Mouse (Mus musculus) MEL (cell line): ENCODE results near the gene 4932415D10Rik. TPM values are rescaled to one million over a fixed set of nuclear protein-coding genes. Genes with fewer than 3 reads are reported as not detected.

ENCODE experiments used
- DNase-seq: peaks from one replicate; pipeline ENCODE4 v3.0.0; 2011; ENCODE audit warnings: low read depth, low spot score
- H3K27ac ChIP-seq: 2 replicates; pipeline ENCODE4 v1.5.1; 2012; ENCODE audit warnings: low read depth, mild to moderate bottlenecking, control low read depth, low read length, moderate library complexity; ENCODE audit not compliant: control insufficient read depth
- H3K27me3 ChIP-seq, 2 experiments: fragments of 150-350 bp in 1 of 2; sonication (generic) in 1 of 2; 2 replicates each; pipeline ENCODE4 v1.6.1; 2012; ENCODE audit warnings: low read length in 2 of 2, mild to moderate bottlenecking in 2 of 2, improper control_type of control experiment in 1 of 2, moderate library complexity in 1 of 2; ENCODE audit not compliant: insufficient read depth in 2 of 2, control insufficient read depth in 1 of 2
- H3K36me3 ChIP-seq, 2 experiments: 2 replicates each; pipeline ENCODE4 v1.6.1; 2012 to 2014; ENCODE audit warnings: low read length in 2 of 2, improper control_type of control experiment in 1 of 2, inconsistent platforms in 1 of 2, mild to moderate bottlenecking in 1 of 2; ENCODE audit not compliant: insufficient read depth in 2 of 2, control insufficient read depth in 1 of 2
- H3K4me1 ChIP-seq, 2 experiments: fragments of 150-350 bp in 1 of 2; sonication (generic) in 1 of 2; 2 replicates each; pipeline ENCODE4 v1.6.1; 2012; ENCODE audit warnings: low read length in 2 of 2, improper control_type of control experiment in 1 of 2, mild to moderate bottlenecking in 1 of 2; ENCODE audit not compliant: insufficient read depth in 2 of 2, control insufficient read depth in 1 of 2
- H3K4me3 ChIP-seq, 2 experiments: fragments of 150-350 bp in 1 of 2; sonication (generic) in 1 of 2; 2 replicates each; pipeline ENCODE4 v1.5.1; 2012; ENCODE audit warnings: low read depth in 2 of 2, low read length in 2 of 2, mild to moderate bottlenecking in 2 of 2, moderate library complexity in 2 of 2, control low read depth in 1 of 2, improper control_type of control experiment in 1 of 2; ENCODE audit not compliant: control insufficient read depth in 1 of 2, insufficient read depth in 1 of 2
- H3K79me2 ChIP-seq: 2 replicates; pipeline ENCODE4 v1.6.1; 2012; ENCODE audit warnings: mild to moderate bottlenecking, low read length, moderate library complexity; ENCODE audit not compliant: control insufficient read depth, poor library complexity, insufficient read depth
- H3K9ac ChIP-seq: 2 replicates; pipeline ENCODE4 v1.6.1; 2012; ENCODE audit warnings: low read depth, mild to moderate bottlenecking, control low read depth, low read length, moderate library complexity; ENCODE audit not compliant: control insufficient read depth, poor library complexity, severe bottlenecking
- H3K9me3 ChIP-seq: fragments of 150-350 bp; sonication (generic); replicated peaks from 2 replicates; pipeline ENCODE4 v1.6.1; 2012; ENCODE audit warnings: mild to moderate bottlenecking, low read length, improper control_type of control experiment, moderate library complexity; ENCODE audit not compliant: insufficient read depth
- CHD2 ChIP-seq: IDR thresholded peaks from 2 replicates; pipeline ENCODE4 v1.6.1; 2011; ENCODE audit warnings: low read length, improper control_type of control experiment
- GATA1 ChIP-seq: IDR thresholded peaks from 2 replicates; pipeline ENCODE4 v1.6.1; 2011; ENCODE audit warnings: low read depth, low read length, improper control_type of control experiment
- HCFC1 ChIP-seq: IDR thresholded peaks from 2 replicates; pipeline ENCODE4 v1.6.1; 2012; ENCODE audit warnings: low read depth, mild to moderate bottlenecking, inconsistent platforms, low read length, improper control_type of control experiment, moderate library complexity
- JUND ChIP-seq: IDR thresholded peaks from 2 replicates; pipeline ENCODE4 v1.6.1; 2011; ENCODE audit warnings: low read depth, mild to moderate bottlenecking, improper control_type of control experiment, low read length
- KAT2A ChIP-seq: conservative IDR thresholded peaks from 2 replicates; pipeline ENCODE4 v1.6.1; 2012; ENCODE audit warnings: low read depth, low read length, improper control_type of control experiment, inconsistent platforms
- MAX ChIP-seq: IDR thresholded peaks from 2 replicates; pipeline ENCODE4 v1.6.1; 2011; ENCODE audit warnings: low read length, improper control_type of control experiment
- MAZ ChIP-seq: IDR thresholded peaks from 2 replicates; pipeline ENCODE4 v1.6.1; 2012; ENCODE audit warnings: low read depth, mild to moderate bottlenecking, inconsistent platforms, low read length, improper control_type of control experiment
- MEF2A ChIP-seq: IDR thresholded peaks from 2 replicates; pipeline ENCODE4 v1.6.1; 2014; ENCODE audit warnings: low read depth, mild to moderate bottlenecking, inconsistent platforms, low read length, improper control_type of control experiment; ENCODE audit not compliant: poor library complexity, insufficient replicate concordance, severe bottlenecking; ENCODE audit errors: extremely low read depth
- MXI1 ChIP-seq: IDR thresholded peaks from 2 replicates; pipeline ENCODE4 v1.6.1; 2011; ENCODE audit warnings: mild to moderate bottlenecking, low read depth, low read length, improper control_type of control experiment
- MYC ChIP-seq: IDR thresholded peaks from 2 replicates; pipeline ENCODE4 v1.6.1; 2011; ENCODE audit warnings: low read depth, mild to moderate bottlenecking, low read length, improper control_type of control experiment, moderate library complexity
- NELFE ChIP-seq: IDR thresholded peaks from 2 replicates; pipeline ENCODE4 v1.6.1; 2011; ENCODE audit warnings: low read depth, low read length, improper control_type of control experiment
- NRF1 ChIP-seq: IDR thresholded peaks from 2 replicates; pipeline ENCODE4 v1.6.1; 2014; ENCODE audit warnings: low read depth, mild to moderate bottlenecking, inconsistent platforms, low read length, improper control_type of control experiment, moderate library complexity; ENCODE audit not compliant: poor library complexity, insufficient read depth, severe bottlenecking
- RCOR1 ChIP-seq: IDR thresholded peaks from 2 replicates; pipeline ENCODE4 v1.6.1; 2012; ENCODE audit warnings: low read depth, mild to moderate bottlenecking, inconsistent platforms, low read length, improper control_type of control experiment
- SMC3 ChIP-seq: IDR thresholded peaks from 2 replicates; pipeline ENCODE4 v1.6.1; 2011; ENCODE audit warnings: low read depth, low read length, improper control_type of control experiment
- TBP ChIP-seq: IDR thresholded peaks from 2 replicates; pipeline ENCODE4 v1.8.0; 2011; ENCODE audit warnings: low read depth, low read length, improper control_type of control experiment
- TCF12 ChIP-seq: IDR thresholded peaks from 2 replicates; pipeline ENCODE4 v1.6.1; 2014; ENCODE audit warnings: low read depth, mild to moderate bottlenecking, inconsistent platforms, low read length, improper control_type of control experiment, moderate library complexity
- USF1 ChIP-seq: IDR thresholded peaks from 2 replicates; pipeline ENCODE4 v1.6.1; 2014; ENCODE audit warnings: low read depth, mild to moderate bottlenecking, inconsistent platforms, low read length, improper control_type of control experiment, moderate library complexity
- USF2 ChIP-seq, 2 experiments: IDR thresholded peaks; 2 replicates each; pipeline ENCODE4 v1.6.1; 2011 to 2012; ENCODE audit warnings: improper control_type of control experiment in 2 of 2, low read length in 2 of 2, borderline replicate concordance in 1 of 2, inconsistent platforms in 1 of 2, low read depth in 1 of 2, mild to moderate bottlenecking in 1 of 2; ENCODE audit not compliant: insufficient read depth in 1 of 2
- ZC3H11A ChIP-seq: IDR thresholded peaks from 2 replicates; pipeline ENCODE4 v1.6.1; 2012; ENCODE audit warnings: low read depth, mild to moderate bottlenecking, inconsistent platforms, low read length, improper control_type of control experiment
- ZMIZ1 ChIP-seq: IDR thresholded peaks from 2 replicates; pipeline ENCODE4 v1.6.1; 2012; ENCODE audit warnings: low read depth, mild to moderate bottlenecking, inconsistent platforms, low read length, improper control_type of control experiment, moderate library complexity
- ZNF384 ChIP-seq: IDR thresholded peaks from 2 replicates; pipeline ENCODE4 v1.6.1; 2012; ENCODE audit warnings: low read depth, mild to moderate bottlenecking, inconsistent platforms, low read length, improper control_type of control experiment
- polyA plus RNA-seq, 2 experiments: library from polyadenylated mRNA; stranded (reverse) in 1 of 2; unstranded in 1 of 2; fragments of >175 nt in 1 of 2; fragments of >200 nt in 1 of 2; gene quantifications; 2 replicates each; pipeline versions ENCODE4 v1.2.1 to v1.2.4; 2012; ENCODE audit warnings: low replicate concordance in 2 of 2, low read depth in 1 of 2; ENCODE audit not compliant: insufficient read length in 2 of 2, insufficient read depth in 1 of 2, missing spikeins in 1 of 2
- total RNA-seq: library from RNA; depleted of rRNA; stranded (reverse); fragments of 300-350 nt; gene quantifications from 2 replicates; pipeline ENCODE4 v1.2.3, GENCODE M21; 2012

The 4932415D10Rik gene
- total and polyA plus RNA-seq, 3 experiments = 0.03 TPM; not detected in 2

- peak; percentile 18; the same call in 1 of the 2 replicates for TF ChIP-seq TBP
- peak; percentile 87 for TF ChIP-seq NRF1
- no peak for TF ChIP-seq JUND
- TF ChIP-seq KAT2A = no peak
Measured at GRCm38 (mm10) chr10:82354083-82355010, 38.0 kb upstream of the 4932415D10Rik start, which contains the start of gene Gm4924 (continued).

DNA sequence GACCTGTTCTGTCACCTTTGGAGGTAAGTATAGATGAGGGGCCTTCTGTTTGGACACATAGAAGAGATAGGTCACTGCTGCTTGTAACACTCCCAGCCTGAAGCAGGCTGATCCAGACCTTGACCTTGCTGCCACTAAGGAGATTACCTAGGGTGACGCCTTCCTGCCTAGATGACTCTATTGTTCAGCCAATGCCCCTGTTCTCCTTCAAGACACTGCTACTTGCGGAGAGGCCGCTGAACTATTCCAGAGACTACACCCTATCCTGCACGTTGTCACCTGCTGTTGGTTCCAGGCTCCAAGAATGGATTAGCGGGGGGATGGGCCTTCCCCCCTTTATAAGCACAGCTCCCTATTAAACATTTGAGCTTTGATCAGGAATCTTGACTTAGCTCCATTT lies 13.4 kb upstream of the 4932415D10Rik start:
- no peak overlapping the region for H3K27ac ChIP-seq
- no peaks in the 10 kb centered on the region for H3K79me2 ChIP-seq
- TF ChIP-seq MYC (no peak), ZC3H11A (no peak), GATA1 (no peak), CHD2 (no peak), KAT2A (no peak), MAZ (no peak), ZNF384 (no peak), NELFE (no peak), SMC3 (no peak), JUND (no peak), MAX (no peak), ZMIZ1 (no peak), HCFC1 (no peak), MXI1 (no peak), USF1 (no peak), MEF2A (no peak), RCOR1 (no peak), USF2 (IDR thresholded peaks at IDR 0.05; ENCODE audit: borderline replicate concordance in 1 of 2, insufficient read depth in 1 of 2, low read depth in 1 of 2, low read length in 2 of 2) (no peak), TCF12 (no peak)
- DNase-seq = no peak
- H3K4me1 ChIP-seq = no peaks in the 10 kb centered on the region
- no peak overlapping the region for H3K4me3 ChIP-seq
- H3K9ac ChIP-seq = no peak overlapping the region
- H3K36me3 ChIP-seq = no peaks in the 10 kb centered on the region
- no peaks in the 10 kb centered on the region for H3K9me3 ChIP-seq
- no peaks in the 10 kb centered on the region for H3K27me3 ChIP-seq
